Mouse (Mus musculus): ENCODE results near the gene Zbtb16. TPM values are rescaled to one million over a fixed set of nuclear protein-coding genes. Genes with fewer than 3 reads are reported as not detected.

The Zbtb16 gene
- total RNA-seq, 2 experiments from 2014 or later = 4.7 to 5.8 TPM

- ATAC-seq (replicated peaks; ENCODE audit: poor library complexity) = no peak
Observed at GRCm38 (mm10) chr9:48617511-48618010, 218.5 kb downstream of the Zbtb16 start.

- ATAC-seq (replicated peaks; ENCODE audit: poor library complexity) = no peak
Observed at GRCm38 (mm10) chr9:48613221-48613620, 222.8 kb downstream of the Zbtb16 start.

- no peak for ATAC-seq (replicated peaks; ENCODE audit: poor library complexity)
Observed at GRCm38 (mm10) chr9:48612542-48612941, 223.5 kb downstream of the Zbtb16 start.

GRCm38 (mm10) chr9:48611032-48611431 lies 225.0 kb downstream of the Zbtb16 start:
- no peak for ATAC-seq (replicated peaks; ENCODE audit: poor library complexity)

- ATAC-seq (replicated peaks; ENCODE audit: poor library complexity) = peak; percentile 60
Observed at GRCm38 (mm10) chr9:48609734-48610133, 226.3 kb downstream of the Zbtb16 start.

- ATAC-seq (replicated peaks; ENCODE audit: poor library complexity) = no peak
Observed at GRCm38 (mm10) chr9:48607417-48607816, 228.6 kb downstream of the Zbtb16 start.

GRCm38 (mm10) chr9:48606171-48606570 lies 229.9 kb downstream of the Zbtb16 start:
- ATAC-seq (replicated peaks; ENCODE audit: poor library complexity) = peak; percentile 79

GRCm38 (mm10) chr9:48605697-48606096 lies 230.3 kb downstream of the Zbtb16 start:
- ATAC-seq (replicated peaks; ENCODE audit: poor library complexity) = peak; percentile 70

- no peak for ATAC-seq (replicated peaks; ENCODE audit: poor library complexity)
Observed at GRCm38 (mm10) chr9:48604939-48605598, 231.0 kb downstream of the Zbtb16 start, which contains the start of gene Nnmt. TSS of gene Nnmt (minus strand) at chr9:48605153.

Other genes with a start within 250 kb of the Zbtb16 start
- 0.98 TPM in 1 of 2 replicates, not detected in the other for gene Nnmt, start 231.1 kb downstream of the Zbtb16 start, total RNA-seq (2015)
- not detected in 2 replicates for gene Nnmt, start 231.1 kb downstream of the Zbtb16 start, total RNA-seq (2017)
- not detected in 2 replicates for gene Htr3a, start 74.9 kb upstream of the Zbtb16 start, total RNA-seq (2015)
- not detected in 2 replicates for gene Htr3a, start 74.9 kb upstream of the Zbtb16 start, total RNA-seq (2017)
- gene Htr3b, start 128.8 kb upstream of the Zbtb16 start, total RNA-seq (2015) = not detected in 2 replicates
- not detected in 2 replicates for gene Htr3b, start 128.8 kb upstream of the Zbtb16 start, total RNA-seq (2017)
- gene Usp28, start 149.2 kb upstream of the Zbtb16 start, total RNA-seq (2015) = 8.7 and 11.2 TPM in 2 replicates
- gene Usp28, start 149.2 kb upstream of the Zbtb16 start, total RNA-seq (2017) = 6.8 and 8.8 TPM in 2 replicates
- gene Zw10, start 219.4 kb upstream of the Zbtb16 start, total RNA-seq (2015) = 28.7 and 30.7 TPM in 2 replicates
- gene Zw10, start 219.4 kb upstream of the Zbtb16 start, total RNA-seq (2017) = 24.4 and 26.0 TPM in 2 replicates
- gene Tmprss5, start 245.0 kb upstream of the Zbtb16 start, total RNA-seq (2015) = not detected in 2 replicates
- not detected in 2 replicates for gene Tmprss5, start 245.0 kb upstream of the Zbtb16 start, total RNA-seq (2017)